Mouse (Mus musculus): ENCODE measurements around the gene Mogat2.

DNA sequence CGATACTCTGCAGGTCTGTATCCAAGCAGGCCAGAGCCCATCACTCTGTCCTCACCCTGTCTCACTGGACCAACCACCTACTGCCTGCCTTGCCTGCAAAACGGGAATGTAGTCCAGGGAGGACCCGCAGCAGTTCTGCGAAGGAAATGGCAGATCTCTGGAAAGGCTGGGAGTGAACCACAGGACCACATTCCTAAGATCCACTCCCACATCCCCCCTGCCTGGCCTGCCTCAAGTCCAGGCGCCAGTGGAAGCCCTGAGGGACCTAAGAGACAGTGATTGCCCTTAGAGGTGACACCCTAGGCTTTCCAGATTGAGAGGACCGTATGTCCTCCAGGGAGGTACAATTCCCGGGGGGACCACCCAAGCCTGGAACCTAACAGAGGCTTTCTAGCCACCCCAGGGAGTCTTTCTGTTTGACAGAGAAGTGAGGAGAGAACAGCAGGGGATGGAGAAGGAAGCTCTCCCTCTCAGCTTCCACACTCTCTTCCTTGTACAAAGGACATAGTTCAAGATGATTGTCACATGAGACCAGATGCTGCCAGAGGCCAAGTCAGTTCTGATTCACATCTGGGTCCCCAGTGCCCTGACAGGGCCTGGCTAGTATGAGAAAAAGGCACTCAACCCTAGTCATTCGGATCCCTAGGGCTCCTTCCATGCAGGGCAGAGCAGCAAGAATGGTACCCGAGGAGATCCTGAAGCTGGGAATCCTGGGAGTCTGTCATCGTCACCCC lies 66.5 kb downstream of the Mogat2 start:
- TF ChIP-seq CTCF (IDR thresholded peaks at IDR 0.05; ENCODE audit: borderline replicate concordance, insufficient read depth, low read length) (no peak), POLR2A (IDR thresholded peaks at IDR 0.05; ENCODE audit: low read depth, low read length) (no peak)
